Mouse (Mus musculus): Measurements from ENCODE around the gene Colq.
"Not testable (repeated sequence)": the region's sequence is repeated elsewhere in the genome, so short reads cannot be mapped to it uniquely, and the experiment has no call there.

The Colq gene

DNA sequence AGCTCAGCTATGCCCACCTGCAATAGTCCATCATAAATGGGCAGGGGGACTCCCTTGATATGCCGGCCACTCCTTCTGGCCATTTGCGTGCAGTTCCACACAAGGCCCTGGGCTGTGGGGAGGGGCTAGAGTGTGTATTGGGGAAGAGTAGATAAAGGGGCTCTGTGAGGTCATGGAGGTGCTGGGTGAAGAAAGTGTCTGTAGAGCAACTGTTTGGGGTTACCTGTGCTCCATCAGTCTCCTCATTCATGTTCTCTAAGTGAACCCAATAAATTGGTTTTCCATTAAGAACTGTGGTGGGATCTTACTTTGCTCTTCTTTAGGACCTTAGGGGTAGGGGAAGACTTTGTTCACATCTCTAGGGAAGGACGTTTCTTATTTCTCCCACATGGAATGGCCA, at the start of gene Colq:
Gene Colq (minus strand): TSS at position 101 of the 400 bp plus-strand sequence.
- DNase-seq (ENCODE audit: low spot score), result no peak

DNA sequence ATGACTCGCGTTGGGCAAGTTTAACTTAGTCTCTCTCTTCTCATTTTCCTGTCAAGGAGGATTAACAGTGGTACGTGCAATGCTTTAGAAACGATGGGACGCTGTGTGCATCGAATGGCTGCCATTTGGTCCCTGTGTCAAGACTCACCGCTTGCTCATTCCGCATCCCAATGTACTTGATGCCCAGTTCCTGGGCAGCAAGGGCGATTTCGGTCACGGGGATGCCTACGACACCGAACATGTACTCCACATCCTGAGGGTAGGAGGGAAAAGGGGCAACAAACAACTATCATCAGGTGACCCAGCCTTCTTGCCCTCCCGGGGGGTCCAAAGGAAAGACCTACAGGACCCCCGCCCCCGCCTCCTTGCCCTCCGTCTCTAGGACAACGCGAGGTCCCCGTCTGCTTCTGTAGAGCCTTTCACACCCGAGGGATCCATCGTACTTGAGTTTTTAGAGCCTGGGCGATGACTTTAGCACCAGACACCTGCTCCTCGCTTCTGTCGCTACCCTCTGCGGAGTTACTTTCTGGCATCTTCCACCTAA, 49.3 kb upstream of the Colq start, which contains the start of gene Gm49387:
Gene Gm49387 (minus strand): TSS at position 533 of the 544 bp plus-strand sequence.
- DNase-seq (ENCODE audit: low spot score), result no peak

DNA sequence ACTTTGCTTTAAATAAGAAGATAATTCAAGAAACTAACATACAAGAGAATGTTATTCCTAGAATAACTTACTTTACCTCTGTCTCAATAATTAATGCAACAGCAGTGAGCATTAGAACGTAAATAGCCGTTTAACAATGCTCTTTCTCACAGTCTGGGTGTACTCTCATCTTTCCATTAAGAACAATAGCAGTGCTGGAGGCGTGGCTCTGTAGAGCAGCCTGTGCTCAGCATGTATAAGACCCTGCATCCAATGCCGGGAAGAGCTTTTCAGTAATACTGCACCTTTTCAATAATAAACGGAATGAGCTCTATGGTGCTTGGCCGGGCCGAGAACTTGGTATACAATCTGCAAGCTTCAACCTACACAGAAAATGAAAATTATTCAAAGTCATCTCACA, 39.5 kb upstream of the Colq start:
- DNase-seq (ENCODE audit: low spot score), result no peak

DNA sequence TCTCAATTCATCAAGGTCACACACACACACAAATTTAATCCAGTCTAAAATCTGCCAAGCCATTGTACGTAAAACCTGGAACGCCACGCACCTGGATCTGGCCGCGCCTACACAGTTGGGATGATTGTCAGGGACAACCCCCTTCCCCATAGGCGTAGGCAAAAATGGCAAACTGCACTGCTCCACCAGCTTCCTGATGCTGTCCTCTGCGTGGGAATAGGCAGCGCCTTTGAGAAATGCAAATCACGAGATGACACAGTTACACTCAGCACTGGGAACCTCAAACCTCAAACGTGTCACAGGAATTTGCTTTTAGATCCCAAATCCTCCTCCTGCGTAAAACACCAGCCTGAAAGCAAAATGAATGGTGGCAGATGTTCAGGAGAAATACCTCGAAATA, 31.6 kb upstream of the Colq start:
- DNase-seq (ENCODE audit: low spot score), result no peak

DNA sequence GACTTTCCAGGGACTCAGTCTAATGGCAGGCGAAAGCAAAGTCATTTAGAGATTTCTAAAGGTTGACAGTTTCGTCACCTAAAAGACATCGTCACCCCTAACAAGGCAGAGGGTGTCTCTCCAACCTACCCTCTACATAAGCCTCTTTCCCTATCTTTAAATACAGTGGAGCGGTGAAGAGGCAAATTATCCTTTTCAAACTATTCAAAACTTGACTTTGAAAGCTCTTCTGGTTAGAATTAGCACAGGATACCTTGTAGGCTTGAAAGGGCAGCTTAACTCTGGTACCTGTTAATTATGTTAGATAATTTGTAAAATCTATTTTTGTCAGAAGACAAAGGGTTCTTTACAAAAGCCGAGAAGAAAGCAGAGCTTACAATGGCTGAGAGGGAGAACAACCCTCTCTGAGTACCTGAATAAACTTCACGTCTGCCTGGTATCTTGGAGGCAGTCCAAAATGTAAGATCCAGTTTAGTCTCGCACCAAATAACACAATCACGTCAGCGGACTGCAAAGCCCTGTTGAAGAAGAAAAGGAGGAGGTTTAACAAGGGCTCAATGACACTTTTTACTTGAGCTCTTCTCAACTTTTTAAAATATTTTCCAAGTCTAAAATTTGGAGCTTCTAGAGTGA, 29.6 kb upstream of the Colq start:
- no peak for DNase-seq (ENCODE audit: low spot score)

DNA sequence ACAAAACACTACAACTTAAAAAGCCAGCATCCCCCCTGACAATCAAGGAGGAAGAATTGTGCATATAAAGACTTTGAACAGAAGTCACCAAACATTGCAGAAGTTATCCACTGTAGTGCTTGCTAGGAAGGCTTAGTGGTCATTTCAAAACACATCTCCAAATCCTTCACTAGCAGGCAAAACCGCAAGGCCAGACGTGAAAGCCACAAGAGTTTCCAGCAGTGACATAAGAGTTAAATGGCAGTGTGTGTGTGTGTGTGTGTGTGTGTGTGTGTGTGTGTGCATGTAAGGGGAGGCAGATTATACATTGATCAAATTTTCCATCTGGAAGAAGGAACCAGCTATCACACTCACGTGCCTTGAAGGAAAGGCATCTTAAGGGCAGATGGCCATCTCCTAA, 26.9 kb upstream of the Colq start:
- no peak for DNase-seq (ENCODE audit: low spot score)

DNA sequence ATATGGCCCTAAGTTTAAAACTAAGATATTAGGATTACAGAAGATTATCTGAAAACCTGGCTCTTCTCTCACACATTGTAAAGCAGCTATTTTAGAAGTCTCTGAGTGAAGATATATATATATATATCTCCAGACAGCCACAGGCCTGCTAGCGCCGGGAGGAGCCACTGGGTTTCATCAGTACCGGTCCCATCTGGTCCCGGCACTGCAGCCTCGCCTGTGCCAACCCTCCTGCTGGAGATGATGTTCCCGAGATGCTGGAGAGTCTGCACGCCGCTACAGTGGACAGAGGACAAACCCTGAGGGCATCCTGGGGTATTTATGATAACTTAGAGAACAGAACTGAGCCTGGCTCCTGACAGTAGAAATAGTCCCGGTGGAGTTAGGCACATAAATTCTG, 26.1 kb upstream of the Colq start:
- no peak for DNase-seq (ENCODE audit: low spot score)

DNA sequence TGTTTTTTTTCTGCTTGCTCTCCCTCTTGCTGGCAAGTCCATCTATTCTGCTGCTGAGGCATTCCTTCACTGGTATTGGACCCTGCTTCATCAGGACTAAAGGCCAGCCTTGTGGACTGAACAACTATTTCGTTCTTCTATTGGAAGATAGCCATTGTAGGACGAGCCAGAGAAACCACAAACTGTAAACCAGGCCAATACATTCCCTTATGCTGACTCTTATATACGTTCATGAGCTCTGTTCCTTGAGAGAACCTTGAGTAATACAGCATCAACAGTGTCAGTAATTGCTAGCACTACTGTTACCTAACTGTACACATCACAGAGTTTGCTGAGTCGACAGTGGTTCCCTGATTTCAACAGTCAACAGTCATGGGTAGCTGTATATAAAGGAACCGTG, 22.5 kb upstream of the Colq start:
- no peak for DNase-seq (ENCODE audit: low spot score)

DNA sequence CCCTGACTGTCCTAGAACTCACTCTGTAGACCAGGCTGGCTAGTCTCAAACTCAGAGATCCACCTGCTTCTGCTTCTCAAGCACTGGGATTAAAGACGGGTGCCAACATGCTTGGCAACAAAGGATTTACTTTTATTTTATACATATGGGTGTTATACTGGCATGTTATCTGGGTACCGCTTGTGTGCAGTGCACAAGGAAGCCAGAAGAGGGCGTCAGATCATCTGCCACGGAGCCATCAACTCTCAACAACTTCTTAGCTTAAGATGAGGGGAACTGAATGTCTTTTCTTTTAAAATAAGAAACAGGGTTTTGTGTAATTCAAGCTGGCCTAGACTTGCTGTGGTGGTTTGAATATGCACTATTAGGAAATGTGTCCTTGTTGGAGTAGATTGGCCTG, 20.8 kb upstream of the Colq start:
- no peak for DNase-seq (ENCODE audit: low spot score)

DNA sequence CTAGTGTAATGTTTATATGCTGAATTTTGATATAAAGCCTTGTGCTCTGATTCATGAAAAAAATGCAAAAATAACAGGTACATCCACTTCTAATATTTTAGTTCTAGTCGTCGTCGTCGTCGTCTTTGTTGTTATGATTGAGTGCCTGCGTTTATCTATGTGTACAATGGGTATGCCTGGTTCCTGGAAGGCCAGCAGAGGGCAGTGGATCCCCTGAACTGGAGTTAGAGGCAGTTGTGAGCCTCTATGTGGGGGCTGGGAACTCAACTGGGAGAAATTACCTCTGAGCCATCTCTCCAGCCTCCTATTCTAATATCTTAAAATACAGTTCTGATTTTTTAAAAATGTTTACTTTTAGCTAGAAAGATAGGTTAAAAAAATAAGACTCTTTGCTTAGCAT, 14.4 kb upstream of the Colq start:
- DNase-seq (ENCODE audit: low spot score), result no peak

DNA sequence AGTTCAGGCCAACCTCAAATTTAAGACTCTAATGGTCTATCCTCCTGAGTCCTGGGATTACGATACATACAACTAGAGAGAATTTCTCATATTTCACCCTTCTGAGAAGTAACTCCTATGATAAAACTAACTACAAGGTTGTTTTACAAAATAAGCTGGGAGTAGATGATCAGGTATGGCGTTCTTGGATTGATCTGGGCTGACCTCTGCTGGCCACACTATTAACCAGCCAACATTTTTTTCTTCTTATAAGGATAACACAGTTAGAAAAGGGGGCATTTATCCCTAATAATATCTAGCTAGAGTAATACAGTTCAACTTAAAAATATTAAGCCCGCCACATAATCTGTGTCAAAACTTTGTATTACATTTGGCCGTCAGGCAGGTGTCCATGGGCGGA, 13.8 kb upstream of the Colq start:
- DNase-seq (ENCODE audit: low spot score), result no peak

DNA sequence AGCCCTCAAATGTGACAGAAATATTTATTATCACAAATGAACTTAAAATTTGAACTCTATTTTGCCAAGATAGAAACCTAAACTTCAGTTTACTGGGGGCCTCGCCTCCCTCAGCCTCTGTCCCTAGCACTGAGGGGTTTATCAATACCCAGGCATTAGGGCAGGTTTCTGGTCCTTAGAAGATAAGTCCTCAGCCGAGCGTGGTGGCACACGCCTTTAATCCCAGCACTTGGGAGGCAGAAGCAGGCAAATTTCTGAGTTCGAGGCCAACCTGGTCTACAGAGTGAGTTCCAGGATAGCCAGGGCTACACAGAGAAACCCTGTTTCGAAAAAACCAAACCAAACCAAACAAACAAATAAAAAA, 11.5 kb upstream of the Colq start:
- DNase-seq (ENCODE audit: low spot score), result not testable (repeated sequence)

DNA sequence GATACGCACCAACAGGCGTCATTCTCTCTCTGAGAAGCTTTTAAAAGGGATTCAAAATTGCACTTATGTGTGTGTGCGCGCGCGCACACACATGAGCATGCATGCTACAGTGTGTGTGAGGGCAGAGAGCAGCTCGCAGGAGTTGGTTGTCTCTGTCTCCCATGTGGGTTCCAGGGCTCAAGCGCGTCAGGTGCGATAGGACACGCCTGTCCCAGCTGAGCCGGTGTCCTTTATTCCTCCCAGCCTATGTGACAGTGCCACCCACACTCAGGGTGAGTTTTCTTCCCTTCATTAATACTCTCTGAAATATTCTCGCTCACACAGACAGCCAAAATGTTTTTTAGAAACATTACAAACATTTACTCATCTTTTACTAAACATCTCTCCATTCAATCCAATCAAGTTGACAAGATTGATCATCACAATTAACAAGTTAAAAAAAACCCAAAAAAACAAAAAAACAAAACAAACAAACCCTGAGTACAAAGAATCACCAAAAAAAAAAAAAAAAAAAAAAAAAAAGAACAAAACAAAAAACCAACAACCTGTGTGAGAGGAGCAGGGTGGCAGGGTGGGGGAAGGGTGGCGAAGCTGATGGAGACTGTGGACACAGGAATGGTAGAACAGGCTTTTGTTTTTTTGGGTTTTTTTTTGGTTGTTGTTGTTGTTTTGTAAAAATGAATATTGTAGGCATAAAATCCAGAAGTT, 10.9 kb upstream of the Colq start:
- DNase-seq (ENCODE audit: low spot score), result no peak

DNA sequence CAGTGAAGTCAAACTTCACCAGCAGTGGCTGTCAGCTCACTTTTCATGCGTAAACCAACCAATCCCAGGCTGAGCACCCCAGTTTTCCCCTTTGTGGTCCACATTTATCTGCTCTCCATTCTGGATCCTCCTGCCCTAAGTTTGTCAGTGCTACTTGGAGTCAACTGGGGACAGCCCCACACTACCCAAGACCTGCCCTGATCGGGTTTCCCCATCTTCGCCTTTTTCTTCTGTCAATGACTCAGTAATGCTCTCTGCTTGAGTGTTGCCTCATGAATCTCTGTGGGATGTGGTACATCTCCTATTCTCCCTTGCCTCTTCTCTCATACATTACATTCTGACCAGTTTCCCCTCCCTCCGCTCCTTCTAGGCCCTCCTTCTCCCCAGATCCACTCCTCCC, 6.3 kb upstream of the Colq start:
- no peak for DNase-seq (ENCODE audit: low spot score)

DNA sequence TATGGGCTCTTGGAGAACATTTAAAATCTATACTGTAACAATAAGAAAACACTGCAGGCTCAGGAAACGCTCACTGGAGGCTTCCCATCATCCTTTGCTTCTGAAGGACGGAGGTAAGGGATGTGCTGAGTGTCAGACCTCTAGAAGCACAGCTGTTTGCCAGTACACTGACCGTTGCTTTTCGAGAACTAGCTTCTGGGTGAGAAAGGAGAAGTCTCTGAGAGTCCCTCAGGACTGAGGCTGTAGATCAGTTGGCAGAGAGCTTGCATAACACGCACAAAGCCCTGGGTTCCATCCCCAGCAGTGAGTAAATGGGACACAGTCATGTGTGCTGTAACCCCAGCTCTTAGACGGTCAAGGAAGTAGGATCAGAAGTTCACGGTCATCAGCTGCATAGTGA, 5.3 kb upstream of the Colq start:
- DNase-seq (ENCODE audit: low spot score), result no peak

DNA sequence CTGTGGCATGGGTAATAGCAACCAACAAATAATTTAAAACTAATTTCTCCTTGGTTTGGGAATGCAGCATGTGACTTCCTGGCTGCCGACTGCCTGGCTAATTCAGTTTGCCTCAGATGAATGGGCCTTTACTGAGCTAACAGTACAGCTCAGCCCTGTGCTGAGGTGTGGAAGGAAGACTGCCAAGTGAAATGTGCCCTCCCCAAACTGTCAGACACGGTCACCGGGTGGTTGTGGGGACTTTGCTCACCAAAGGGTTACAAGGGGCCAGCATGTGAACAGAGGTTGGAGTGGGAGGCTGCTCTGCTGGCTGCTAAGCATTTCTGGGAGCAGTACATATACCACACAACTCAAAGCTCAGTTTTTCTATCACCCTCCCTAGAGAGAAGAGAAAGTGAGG, 3.5 kb upstream of the Colq start:
- no peak for DNase-seq (ENCODE audit: low spot score)

DNA sequence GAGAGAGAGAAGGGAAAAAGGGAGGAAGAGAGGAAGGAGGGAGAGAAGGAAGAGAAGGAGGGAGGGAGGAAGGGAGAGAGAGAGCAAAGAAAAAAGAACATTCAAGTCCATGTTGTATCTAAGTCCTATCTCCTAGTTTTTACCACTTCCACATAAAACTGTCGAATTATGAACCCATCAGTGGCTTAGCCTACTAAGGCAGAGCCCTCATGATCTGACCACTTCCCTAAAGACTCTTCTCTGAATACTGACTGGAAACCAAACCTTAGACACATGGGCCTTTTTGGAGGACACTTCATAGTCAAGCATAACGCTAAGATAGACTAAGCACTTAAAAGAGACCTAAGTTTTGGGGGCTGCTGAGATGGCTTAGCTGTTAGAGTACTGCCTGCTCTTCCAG, 1.9 kb upstream of the Colq start:
- no peak for DNase-seq (ENCODE audit: low spot score)

DNA sequence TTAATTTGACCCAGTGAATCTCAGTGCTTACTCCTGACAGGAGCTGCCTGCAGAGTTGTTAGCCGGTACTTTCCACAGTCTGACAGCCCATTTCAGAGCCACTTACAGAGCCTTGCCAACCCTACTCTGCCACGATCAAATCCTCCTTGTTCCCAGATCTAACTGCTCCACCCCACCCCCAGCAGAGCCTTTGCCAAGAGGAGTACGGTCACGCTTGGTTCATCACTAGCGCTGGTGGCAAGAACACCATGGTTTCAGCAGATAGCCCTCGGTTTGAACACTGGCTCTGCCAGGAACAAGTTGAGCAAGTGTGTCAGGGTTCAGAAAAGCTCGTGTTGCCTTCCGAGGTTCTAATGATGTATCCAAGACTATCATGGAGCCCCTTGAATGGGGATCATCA, 4.7 kb downstream of the Colq start:
- DNase-seq (ENCODE audit: low spot score), result no peak

DNA sequence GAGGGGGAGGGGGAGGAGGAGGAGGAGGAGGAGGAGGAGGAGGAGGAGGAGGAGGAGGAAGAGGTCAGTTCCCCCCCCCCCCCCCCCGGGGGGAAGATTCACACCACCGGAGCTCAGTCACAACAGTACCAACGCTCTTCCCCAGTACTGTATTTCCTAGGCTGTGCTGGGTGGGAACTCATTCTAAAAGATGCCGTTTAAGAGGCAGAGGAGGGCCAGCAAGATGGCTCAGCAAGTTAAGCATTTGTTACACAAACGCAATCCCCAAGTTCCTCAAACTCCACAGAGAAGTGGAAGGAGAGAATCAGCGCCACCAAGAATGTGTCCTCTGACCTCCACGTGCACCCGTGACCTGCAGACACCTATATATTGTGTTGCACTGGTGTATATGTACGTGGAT, 8.1 kb downstream of the Colq start:
- DNase-seq (ENCODE audit: low spot score), result no peak

DNA sequence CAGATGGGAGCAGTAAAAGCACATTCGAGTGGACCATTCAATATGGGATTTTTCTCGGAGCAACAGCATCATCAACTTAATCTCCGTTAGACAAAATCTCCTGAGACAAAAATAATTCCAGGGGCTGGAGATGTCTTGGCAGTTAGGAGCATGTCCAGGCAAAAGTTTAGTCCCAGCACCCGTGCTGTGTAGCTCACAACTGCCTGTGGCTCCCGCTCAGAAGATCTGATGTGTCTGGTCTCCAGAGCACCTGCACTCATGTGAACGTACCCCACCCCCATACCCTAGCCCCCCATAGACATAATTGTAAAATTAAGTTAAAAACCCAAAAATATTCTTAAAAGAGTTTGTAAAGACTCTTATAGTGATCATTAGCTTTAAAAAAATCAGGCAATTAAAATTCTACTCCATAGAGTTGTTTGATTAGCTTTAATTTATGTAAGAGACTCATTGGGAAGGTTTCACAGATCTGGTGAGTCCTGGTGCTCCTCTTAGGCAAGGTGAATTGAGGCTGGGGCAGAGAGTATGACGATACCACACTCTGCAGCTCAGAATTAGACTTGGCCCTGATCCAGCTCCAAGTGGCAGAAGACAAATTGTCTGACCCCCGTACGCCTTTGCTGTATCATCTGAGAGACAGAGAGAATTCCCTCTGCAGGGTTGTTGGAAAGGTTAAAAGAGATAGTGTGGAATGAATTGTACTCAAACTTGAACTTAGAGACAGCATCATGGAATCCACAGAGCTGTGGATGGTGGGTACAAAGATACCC, 13.0 kb downstream of the Colq start:
- no peak for DNase-seq (ENCODE audit: low spot score)

DNA sequence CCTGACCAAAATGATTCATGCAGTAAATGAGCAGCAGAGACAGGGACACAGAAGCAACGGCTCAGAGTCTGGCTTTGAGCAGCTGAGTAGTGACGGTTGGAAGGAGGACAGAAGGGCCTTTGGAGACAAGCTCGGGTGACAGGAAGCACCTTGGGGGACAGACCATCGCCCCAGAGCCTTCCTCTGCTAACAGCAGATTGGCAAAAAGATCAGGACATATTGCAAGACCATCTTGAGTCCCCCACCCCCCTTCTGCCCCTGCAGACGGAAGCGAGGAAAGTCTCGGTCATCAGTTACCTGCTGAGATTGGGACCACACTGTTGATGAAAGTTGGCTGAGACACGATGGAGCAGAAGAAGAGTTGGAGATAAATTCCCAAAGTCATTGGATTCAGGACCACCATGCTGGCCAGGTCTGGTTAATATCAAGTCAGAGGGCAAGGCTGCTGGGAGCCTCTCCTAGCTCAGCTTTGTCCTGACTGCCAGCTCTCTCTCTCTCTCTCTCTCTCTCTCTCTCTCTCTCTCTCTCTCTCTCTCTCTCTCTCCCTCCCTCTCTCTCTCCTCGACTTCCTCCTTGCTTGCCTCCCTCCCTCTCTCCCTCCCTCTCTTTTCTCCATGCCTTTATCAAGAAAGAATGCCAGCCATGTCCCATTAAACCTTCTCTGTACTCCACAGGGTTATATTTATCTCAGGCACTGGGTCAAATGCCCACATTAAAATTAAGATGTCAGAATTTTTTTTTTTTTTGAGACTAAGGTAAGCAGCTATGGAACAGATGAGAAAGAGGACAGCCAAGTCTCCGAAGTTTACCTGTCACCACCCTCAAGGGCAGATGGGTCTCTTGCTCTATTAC, 14.1 kb downstream of the Colq start:
- DNase-seq (ENCODE audit: low spot score), result no peak

DNA sequence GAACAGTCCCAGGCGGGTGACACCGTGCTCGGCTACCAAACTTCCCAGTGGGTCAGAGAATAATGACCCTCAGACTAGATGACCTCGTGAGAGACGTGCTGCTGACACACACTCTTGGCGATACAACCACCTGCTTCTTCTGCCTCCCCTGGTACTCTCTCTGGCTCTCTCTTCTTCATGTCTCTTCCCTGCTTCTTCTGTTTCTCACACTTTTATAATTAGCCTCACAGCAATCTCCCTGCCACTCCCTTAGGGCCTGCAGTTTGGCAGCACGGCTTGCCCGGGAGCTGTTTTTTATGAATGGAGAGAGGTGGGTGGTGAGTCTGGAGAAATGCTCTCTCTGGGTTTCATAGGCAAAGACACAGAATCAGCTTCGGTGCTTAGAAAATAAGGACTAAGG, 15.3 kb downstream of the Colq start:
- no peak for DNase-seq (ENCODE audit: low spot score)

Measured in layer of hippocampus, adult 9-10 months (tissue).